Mouse (Mus musculus): ENCODE measurements around the gene Alb. TPM values are rescaled to one million over a fixed set of nuclear protein-coding genes. Genes with fewer than 3 reads are reported as not detected.

Gene Alb
- polyA plus RNA-seq, 1 experiment from 2014 or later: 23.6 TPM

DNA sequence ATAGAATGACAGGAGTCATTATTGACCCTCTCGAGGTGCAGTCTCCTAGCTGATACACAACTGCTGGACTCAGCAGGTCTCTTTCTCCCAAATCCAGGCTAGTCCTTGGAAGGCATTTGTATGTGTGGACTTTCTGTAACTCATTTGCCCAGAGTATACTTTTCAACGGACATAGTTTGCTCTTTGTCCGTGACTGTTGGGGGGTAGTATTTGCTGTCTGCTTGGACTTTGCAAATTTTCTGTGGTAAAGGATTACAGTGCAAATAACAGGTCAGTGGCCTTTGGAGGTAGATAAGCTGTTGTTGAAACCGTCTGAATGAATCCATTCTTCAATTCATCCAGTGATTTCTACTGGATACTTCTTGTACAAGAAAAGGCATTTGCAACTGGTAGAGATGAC is 21.5 kb upstream of the Alb start:
- TF ChIP-seq CTCF (IDR thresholded peaks at IDR 0.05; ENCODE audit: low read depth) (no peak), EP300 (optimal IDR thresholded peaks at IDR 0.05) (no peak)
- ATAC-seq (ENCODE audit: low FRiP score, low TSS enrichment) (no peak), DNase-seq (ENCODE audit: low spot score) (no peak)
- Histone ChIP-seq H3K4me3 (ENCODE audit: low read depth, low read length) (no peak overlapping the region), H3K9me3 (ENCODE audit: control insufficient read depth, low read length) (no peaks in the 10 kb centered on the region), H3K27ac (replicated peaks) (no peak overlapping the region), H3K27me3 (ENCODE audit: control insufficient read depth, insufficient read depth, low read length) (no peaks in the 10 kb centered on the region), H3K4me2 (replicated peaks; ENCODE audit: low read depth) (no peak overlapping the region), H3K9ac (ENCODE audit: low read length) (no peak overlapping the region), H3K4me1 (replicated peaks; ENCODE audit: control insufficient read depth, insufficient read depth) (no peaks in the 10 kb centered on the region), H3K36me3 (ENCODE audit: control insufficient read depth, insufficient read depth, low read length) (no peaks in the 10 kb centered on the region)
- 47% methylated on average over 4 of the region's 4 CpGs for WGBS

DNA sequence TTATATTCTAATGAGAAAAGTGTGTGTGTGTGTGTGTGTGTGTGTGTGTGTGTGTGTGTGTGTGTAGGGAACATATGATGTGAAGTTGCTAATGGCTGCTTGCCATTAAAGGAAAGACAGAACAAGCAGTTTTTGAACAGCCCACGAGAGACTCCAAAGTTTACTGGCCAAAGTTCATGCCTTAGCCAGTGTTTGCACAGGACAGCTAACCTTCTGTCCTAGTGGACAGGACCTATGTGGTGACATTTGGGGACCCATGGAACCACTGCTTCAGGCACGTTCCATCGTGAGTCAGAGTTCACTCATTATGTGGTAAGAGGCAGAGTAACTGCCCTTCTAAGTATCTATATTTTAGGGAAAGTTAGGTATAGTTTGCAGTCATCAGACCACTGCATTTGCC is 13.1 kb upstream of the Alb start:
- Histone ChIP-seq H3K27ac (replicated peaks) (no peak overlapping the region), H3K9me3 (ENCODE audit: control insufficient read depth, low read length) (no peaks in the 10 kb centered on the region), H3K4me2 (replicated peaks; ENCODE audit: low read depth) (no peak overlapping the region), H3K4me1 (replicated peaks; ENCODE audit: control insufficient read depth, insufficient read depth) (no peaks in the 10 kb centered on the region), H3K9ac (ENCODE audit: low read length) (no peak overlapping the region), H3K36me3 (ENCODE audit: control insufficient read depth, insufficient read depth, low read length) (no peaks in the 10 kb centered on the region), H3K4me3 (ENCODE audit: low read depth, low read length) (no peak overlapping the region), H3K27me3 (ENCODE audit: control insufficient read depth, insufficient read depth, low read length) (no peaks in the 10 kb centered on the region)
- WGBS: 71% methylated on average over 3 of the region's 3 CpGs
- no peak for TF ChIP-seq CTCF (IDR thresholded peaks at IDR 0.05; ENCODE audit: low read depth)
- no peak for TF ChIP-seq EP300 (optimal IDR thresholded peaks at IDR 0.05)
- ATAC-seq (ENCODE audit: low FRiP score, low TSS enrichment) (no peak), DNase-seq (ENCODE audit: low spot score) (no peak)

DNA sequence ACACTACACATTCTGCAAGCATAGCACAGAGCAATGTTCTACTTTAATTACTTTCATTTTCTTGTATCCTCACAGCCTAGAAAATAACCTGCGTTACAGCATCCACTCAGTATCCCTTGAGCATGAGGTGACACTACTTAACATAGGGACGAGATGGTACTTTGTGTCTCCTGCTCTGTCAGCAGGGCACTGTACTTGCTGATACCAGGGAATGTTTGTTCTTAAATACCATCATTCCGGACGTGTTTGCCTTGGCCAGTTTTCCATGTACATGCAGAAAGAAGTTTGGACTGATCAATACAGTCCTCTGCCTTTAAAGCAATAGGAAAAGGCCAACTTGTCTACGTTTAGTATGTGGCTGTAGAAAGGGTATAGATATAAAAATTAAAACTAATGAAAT is 10.7 kb upstream of the Alb start:
- no peak for TF ChIP-seq EP300 (optimal IDR thresholded peaks at IDR 0.05)
- Histone ChIP-seq H3K36me3 (ENCODE audit: control insufficient read depth, insufficient read depth, low read length) (no peaks in the 10 kb centered on the region), H3K9ac (ENCODE audit: low read length) (no peak overlapping the region), H3K4me1 (replicated peaks; ENCODE audit: control insufficient read depth, insufficient read depth) (no peaks in the 10 kb centered on the region), H3K4me3 (ENCODE audit: low read depth, low read length) (no peak overlapping the region), H3K9me3 (ENCODE audit: control insufficient read depth, low read length) (no peaks in the 10 kb centered on the region), H3K4me2 (replicated peaks; ENCODE audit: low read depth) (no peak overlapping the region), H3K27ac (replicated peaks) (no peak overlapping the region), H3K27me3 (ENCODE audit: control insufficient read depth, insufficient read depth, low read length) (no peaks in the 10 kb centered on the region)
- ATAC-seq (ENCODE audit: low FRiP score, low TSS enrichment): no peak
- 63% methylated on average over 5 of the region's 5 CpGs for whole genome bisulfite sequencing
- DNase-seq (ENCODE audit: low spot score): no peak

DNA sequence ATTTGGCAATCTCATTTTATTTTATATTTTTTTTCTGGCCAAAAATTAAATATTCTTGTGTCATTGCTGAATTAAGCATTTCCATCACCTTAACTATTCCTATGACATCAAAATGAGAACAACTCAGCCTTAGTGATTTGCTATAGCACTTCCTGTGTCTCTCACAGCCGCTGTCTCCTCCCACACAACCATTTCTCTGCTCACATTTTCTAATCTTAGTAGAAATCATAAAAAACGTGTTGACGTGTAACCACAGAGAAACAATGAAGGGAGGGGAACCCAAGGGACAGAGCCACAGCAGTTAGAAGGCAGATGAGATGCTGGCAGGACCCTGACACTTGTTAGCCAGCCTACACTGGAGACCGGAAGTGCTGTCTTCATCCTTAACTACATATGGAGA is 8.0 kb upstream of the Alb start:
- Histone ChIP-seq H3K9me3 (ENCODE audit: control insufficient read depth, low read length) (no peaks in the 10 kb centered on the region), H3K27ac (replicated peaks) (no peak overlapping the region), H3K4me3 (ENCODE audit: low read depth, low read length) (no peak overlapping the region), H3K27me3 (ENCODE audit: control insufficient read depth, insufficient read depth, low read length) (no peaks in the 10 kb centered on the region), H3K4me1 (replicated peaks; ENCODE audit: control insufficient read depth, insufficient read depth) (no peaks in the 10 kb centered on the region), H3K36me3 (ENCODE audit: control insufficient read depth, insufficient read depth, low read length) (no peaks in the 10 kb centered on the region), H3K4me2 (replicated peaks; ENCODE audit: low read depth) (no peak overlapping the region), H3K9ac (ENCODE audit: low read length) (no peak overlapping the region)
- WGBS: 70% methylated on average over 4 of the region's 4 CpGs
- DNase-seq (ENCODE audit: low spot score): no peak
- no peak for ATAC-seq (ENCODE audit: low FRiP score, low TSS enrichment)
- TF ChIP-seq EP300 (optimal IDR thresholded peaks at IDR 0.05): no peak
- TF ChIP-seq CTCF (IDR thresholded peaks at IDR 0.05; ENCODE audit: low read depth): no peak

DNA sequence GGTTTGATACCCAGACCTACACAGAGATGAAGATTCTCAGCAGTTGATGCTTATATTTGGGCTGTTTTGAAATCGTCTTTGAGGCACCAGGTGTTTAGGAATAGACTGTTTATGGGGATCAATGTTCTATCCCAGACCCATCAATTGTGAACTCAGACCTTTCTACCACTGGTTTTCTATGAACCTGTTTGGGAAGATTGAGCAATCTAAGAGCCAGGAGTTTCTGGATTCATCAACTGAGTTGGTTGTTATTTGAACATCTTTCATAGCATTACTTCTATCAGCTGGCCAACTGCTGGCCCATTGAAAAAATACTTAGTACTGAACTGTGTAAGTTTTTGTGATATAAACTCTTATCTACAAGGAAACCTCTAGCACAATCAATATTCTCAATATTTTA is 3.5 kb upstream of the Alb start:
- no peak for ATAC-seq (ENCODE audit: low FRiP score, low TSS enrichment)
- H3K36me3 ChIP-seq (ENCODE audit: control insufficient read depth, insufficient read depth, low read length): no peaks in the 10 kb centered on the region

GRCm38 (mm10) chr5:90458727-90459126 is 2.0 kb upstream of the Alb start:
- ATAC-seq (ENCODE audit: low FRiP score, low TSS enrichment) (no peak), DNase-seq (ENCODE audit: low spot score) (no peak)
- Histone ChIP-seq H3K9me3 (ENCODE audit: control insufficient read depth, low read length) (no peaks in the 10 kb centered on the region), H3K4me3 (ENCODE audit: low read depth, low read length) (no peak overlapping the region), H3K27ac (replicated peaks) (no peak overlapping the region), H3K27me3 (ENCODE audit: control insufficient read depth, insufficient read depth, low read length) (no peaks in the 10 kb centered on the region), H3K36me3 (ENCODE audit: control insufficient read depth, insufficient read depth, low read length) (no peaks in the 10 kb centered on the region), H3K9ac (ENCODE audit: low read length) (no peak overlapping the region), H3K4me2 (replicated peaks; ENCODE audit: low read depth) (no peak overlapping the region), H3K4me1 (replicated peaks; ENCODE audit: control insufficient read depth, insufficient read depth) (no peaks in the 10 kb centered on the region)
- WGBS: 27% methylated on average over 5 of the region's 5 CpGs
- TF ChIP-seq CTCF (IDR thresholded peaks at IDR 0.05; ENCODE audit: low read depth) (no peak), EP300 (optimal IDR thresholded peaks at IDR 0.05) (no peak)

More for the DNA sequence above, 3.5 kb upstream of the Alb start:
- Histone ChIP-seq H3K27me3 (ENCODE audit: control insufficient read depth, insufficient read depth, low read length) (no peaks in the 10 kb centered on the region), H3K4me2 (replicated peaks; ENCODE audit: low read depth) (no peak overlapping the region), H3K4me1 (replicated peaks; ENCODE audit: control insufficient read depth, insufficient read depth) (no peaks in the 10 kb centered on the region), H3K9ac (ENCODE audit: low read length) (no peak overlapping the region), H3K4me3 (ENCODE audit: low read depth, low read length) (no peak overlapping the region), H3K9me3 (ENCODE audit: control insufficient read depth, low read length) (no peaks in the 10 kb centered on the region), H3K27ac (replicated peaks) (no peak overlapping the region)
- no peak for DNase-seq (ENCODE audit: low spot score)
- WGBS: 72% methylated on average over 1 of the region's 1 CpGs
- no peak for TF ChIP-seq CTCF (IDR thresholded peaks at IDR 0.05; ENCODE audit: low read depth)

Data from stomach, postnatal 0 days (tissue).